Mouse (Mus musculus) left cerebral cortex, adult 18-20 months (tissue): ENCODE results near the gene Pelp1. TPM values are rescaled to one million over a fixed set of nuclear protein-coding genes. Genes with fewer than 3 reads are reported as not detected.

Experiments used
- DNase-seq, 2 experiments: peaks; one replicate each; pipeline ENCODE4 v3.0.0; 2021 to 2022; ENCODE audit warnings: low spot score in 2 of 2, mixed read lengths in 1 of 2
- microRNA-seq, 2 experiments: library from miRNA; unstranded; fragments of <30 nt; microRNA quantifications; one replicate each; pipeline ENCODE4 v1.2.0; 2021
- total RNA-seq, 2 experiments: library from RNA; stranded (reverse); gene quantifications; 2 replicates each; pipeline ENCODE4 v1.2.3; 2021

Gene Pelp1
- total RNA-seq, 2 experiments from 2014 or later: 33.1 to 34.6 TPM

- no peak for DNase-seq
These were observed 64.8 kb downstream of the Pelp1 start for GRCm38 (mm10) chr11:70345061-70345460.

Small RNAs within 50 kb of the gene (microRNA-seq; reads per million reads assigned to microRNA genes)
- 2.1 to 4.7 reads per million in 2 experiments for gene Mir7115

Other genes with a start within 250 kb of the Pelp1 start
- 10 to 100 TPM; 34.2 to 35.5 TPM for gene Slc16a11, start 197.3 kb downstream of the Pelp1 start, total RNA-seq
- 1 to 10 TPM; 5.2 to 8.0 TPM for gene Slc16a13, start 189.0 kb downstream of the Pelp1 start, total RNA-seq
- gene Bcl6b, start 180.2 kb downstream of the Pelp1 start, total RNA-seq: 1 to 10 TPM; 1.2 to 3.2 TPM
- gene 0610010K14Rik, start 172.1 kb downstream of the Pelp1 start, total RNA-seq: 10 to 100 TPM; 44.6 to 47.2 TPM
- gene Gm21988, start 170.2 kb downstream of the Pelp1 start, total RNA-seq: 1 to 10 TPM; 3.0 to 4.8 TPM
- gene Rnasek, start 170.2 kb downstream of the Pelp1 start, total RNA-seq: 100 to 1,000 TPM; 269 to 280 TPM
- under 1 TPM; 0.44 to 0.47 TPM for gene Alox12, start 154.7 kb downstream of the Pelp1 start, total RNA-seq
- under 1 TPM; 0.19 to 0.40 TPM for gene Alox12e, start 87.4 kb downstream of the Pelp1 start, total RNA-seq
- gene Alox15, start 58.0 kb downstream of the Pelp1 start, total RNA-seq: not detected
- 10 to 100 TPM; 68.1 to 76.7 TPM for gene Arrb2, start 22.6 kb upstream of the Pelp1 start, total RNA-seq
- 10 to 100 TPM; 13.9 to 15.4 TPM for gene Med11, start 41.9 kb upstream of the Pelp1 start, total RNA-seq
- gene Zmynd15, start 49.4 kb upstream of the Pelp1 start, total RNA-seq: 1 to 10 TPM in 1 of 2 experiments, under 1 TPM in 1; 0.23 to 1.4 TPM
- 1 to 10 TPM in 1 of 2 experiments, under 1 TPM in 1; 0.42 to 1.4 TPM for gene Cxcl16, start 50.0 kb upstream of the Pelp1 start, total RNA-seq
- gene Tm4sf5, start 95.2 kb upstream of the Pelp1 start, total RNA-seq: under 1 TPM in 1 of 2 experiments, not detected in 1; 0.37 TPM
- gene Vmo1, start 104.6 kb upstream of the Pelp1 start, total RNA-seq: not detected
- gene Gltpd2, start 109.2 kb upstream of the Pelp1 start, total RNA-seq: not detected
- 100 to 1,000 TPM; 184 to 189 TPM for gene Psmb6, start 115.3 kb upstream of the Pelp1 start, total RNA-seq
- not detected for gene Gm40193, start 122.9 kb upstream of the Pelp1 start, total RNA-seq
- gene Pld2, start 130.0 kb upstream of the Pelp1 start, total RNA-seq: 10 to 100 TPM; 13.3 to 15.8 TPM
- gene Mink1, start 152.8 kb upstream of the Pelp1 start, total RNA-seq: 100 to 1,000 TPM; 396 to 435 TPM
- under 1 TPM in 1 of 2 experiments, not detected in 1; 0.65 TPM for gene 4930544D05Rik, start 205.8 kb upstream of the Pelp1 start, total RNA-seq
- gene Chrne, start 209.2 kb upstream of the Pelp1 start, total RNA-seq: under 1 TPM in 1 of 2 experiments, not detected in 1; 0.63 TPM
- gene Gp1ba, start 229.1 kb upstream of the Pelp1 start, total RNA-seq: not detected
- 10 to 100 TPM; 86.4 to 90.1 TPM for gene Rnf167, start 237.2 kb upstream of the Pelp1 start, total RNA-seq
- 100 to 1,000 TPM; 120 to 124 TPM for gene Slc25a11, start 237.4 kb upstream of the Pelp1 start, total RNA-seq
- 100 to 1,000 TPM; 224 to 231 TPM for gene Pfn1, start 244.6 kb upstream of the Pelp1 start, total RNA-seq
- 1 to 10 TPM; 7.3 to 8.8 TPM for gene Eno3, start 247.2 kb upstream of the Pelp1 start, total RNA-seq